Mouse (Mus musculus): ENCODE data around the gene Btbd11. TPM values are rescaled to one million over a fixed set of nuclear protein-coding genes. Genes with fewer than 3 reads are reported as not detected.

The Btbd11 gene
- polyA plus RNA-seq, 1 experiment: 0.85 TPM

DNA sequence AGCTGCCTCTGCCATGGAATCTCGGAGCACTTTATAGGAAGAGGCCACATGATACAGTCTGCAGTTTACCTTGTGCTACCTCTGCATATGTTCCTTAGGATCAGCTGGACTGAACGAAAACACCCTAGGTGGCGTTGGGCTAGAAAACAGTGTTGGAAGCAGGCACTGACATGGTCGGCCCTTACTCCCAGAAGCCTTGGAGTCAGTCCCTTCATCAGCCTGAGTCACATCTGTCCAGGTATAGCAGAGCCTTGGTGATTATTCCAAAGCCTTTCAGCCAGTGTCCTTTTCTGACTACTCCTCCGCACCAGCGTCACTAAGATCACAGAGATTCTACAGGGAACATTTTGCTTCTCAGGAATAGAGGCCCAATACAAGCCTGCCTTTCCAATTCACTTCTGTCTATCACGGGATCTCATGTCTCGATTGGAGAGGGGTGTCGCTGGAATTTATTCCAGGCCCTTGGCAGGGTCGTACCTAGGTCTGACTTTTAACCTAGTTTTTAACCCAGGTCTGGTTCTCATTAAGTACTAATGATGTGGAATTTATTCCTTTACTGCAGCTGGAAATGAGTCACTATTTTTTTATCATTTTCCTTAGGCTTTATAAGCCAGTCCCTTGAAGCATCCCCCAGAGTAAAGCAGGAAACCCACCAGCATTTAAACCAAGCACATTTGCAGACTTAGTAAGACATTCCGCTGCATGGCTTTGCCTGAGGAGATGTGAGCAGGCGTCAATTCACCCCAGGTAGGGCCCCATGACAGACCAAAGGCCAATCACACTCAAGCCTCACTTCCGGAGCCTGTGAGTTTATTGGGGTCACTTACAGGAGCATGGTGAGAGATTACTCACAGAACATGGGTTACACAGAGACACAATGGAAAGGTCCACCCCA is 192.2 kb downstream of the Btbd11 start:
- no peak overlapping the region for H3K4me3 ChIP-seq (replicated peaks; ENCODE audit: control insufficient read depth, low read depth, low read length)
- WGBS: 84% methylated on average over 13 of the region's 13 CpGs
- H3K27ac ChIP-seq (ENCODE audit: control insufficient read depth, insufficient read depth, low read depth, low read length, poor library complexity): no peak overlapping the region
- H3K4me1 ChIP-seq (ENCODE audit: control insufficient read depth, insufficient read depth, low read length): no peaks in the 10 kb centered on the region
- TF ChIP-seq CTCF (IDR thresholded peaks at IDR 0.05; ENCODE audit: control insufficient read depth, insufficient read depth, low read length) (no peak), POLR2A (IDR thresholded peaks at IDR 0.05; ENCODE audit: borderline replicate concordance, control insufficient read depth, low read depth, low read length) (no peak)

GRCm38 (mm10) chr10:85587758-85588157 is 201.1 kb downstream of the Btbd11 start:
- TF ChIP-seq POLR2A (IDR thresholded peaks at IDR 0.05; ENCODE audit: borderline replicate concordance, control insufficient read depth, low read depth, low read length) (no peak), CTCF (IDR thresholded peaks at IDR 0.05; ENCODE audit: control insufficient read depth, insufficient read depth, low read length) (no peak)
- H3K4me3 ChIP-seq (replicated peaks; ENCODE audit: control insufficient read depth, low read depth, low read length): no peak overlapping the region
- no peak overlapping the region for H3K27ac ChIP-seq (ENCODE audit: control insufficient read depth, insufficient read depth, low read depth, low read length, poor library complexity)
- H3K4me1 ChIP-seq (ENCODE audit: control insufficient read depth, insufficient read depth, low read length): no peaks in the 10 kb centered on the region
- 17% methylated on average over 3 of the region's 3 CpGs for WGBS

GRCm38 (mm10) chr10:85590043-85590442 is 203.4 kb downstream of the Btbd11 start:
- WGBS: 81% methylated on average over 2 of the region's 2 CpGs
- H3K4me3 ChIP-seq (replicated peaks; ENCODE audit: control insufficient read depth, low read depth, low read length): no peak overlapping the region
- TF ChIP-seq CTCF (IDR thresholded peaks at IDR 0.05; ENCODE audit: control insufficient read depth, insufficient read depth, low read length): no peak
- no peak for TF ChIP-seq POLR2A (IDR thresholded peaks at IDR 0.05; ENCODE audit: borderline replicate concordance, control insufficient read depth, low read depth, low read length)

GRCm38 (mm10) chr10:85591296-85591695 is 204.7 kb downstream of the Btbd11 start:
- Histone ChIP-seq H3K4me3 (replicated peaks; ENCODE audit: control insufficient read depth, low read depth, low read length) (no peak overlapping the region), H3K27ac (ENCODE audit: control insufficient read depth, insufficient read depth, low read depth, low read length, poor library complexity) (no peak overlapping the region), H3K4me1 (ENCODE audit: control insufficient read depth, insufficient read depth, low read length) (no peaks in the 10 kb centered on the region)
- no peak for TF ChIP-seq POLR2A (IDR thresholded peaks at IDR 0.05; ENCODE audit: borderline replicate concordance, control insufficient read depth, low read depth, low read length)
- no peak for TF ChIP-seq CTCF (IDR thresholded peaks at IDR 0.05; ENCODE audit: control insufficient read depth, insufficient read depth, low read length)
- WGBS: 77% methylated on average over 2 of the region's 2 CpGs

More at GRCm38 (mm10) chr10:85590043-85590442, 203.4 kb downstream of the Btbd11 start:
- Histone ChIP-seq H3K27ac (ENCODE audit: control insufficient read depth, insufficient read depth, low read depth, low read length, poor library complexity) (no peak overlapping the region), H3K4me1 (ENCODE audit: control insufficient read depth, insufficient read depth, low read length) (no peaks in the 10 kb centered on the region)

- H3K4me1 ChIP-seq (ENCODE audit: control insufficient read depth, insufficient read depth, low read length): no peaks in the 10 kb centered on the region
- 46% methylated on average over 6 of the region's 6 CpGs for WGBS
- H3K27ac ChIP-seq (ENCODE audit: control insufficient read depth, insufficient read depth, low read depth, low read length, poor library complexity): no peak overlapping the region
- TF ChIP-seq POLR2A (IDR thresholded peaks at IDR 0.05; ENCODE audit: borderline replicate concordance, control insufficient read depth, low read depth, low read length): no peak
- no peak for TF ChIP-seq CTCF (IDR thresholded peaks at IDR 0.05; ENCODE audit: control insufficient read depth, insufficient read depth, low read length)
- H3K4me3 ChIP-seq (replicated peaks; ENCODE audit: control insufficient read depth, low read depth, low read length): no peak overlapping the region
These were observed 205.4 kb downstream of the Btbd11 start for GRCm38 (mm10) chr10:85591986-85592385.

GRCm38 (mm10) chr10:85596301-85596700 is 209.7 kb downstream of the Btbd11 start:
- Histone ChIP-seq H3K4me3 (replicated peaks; ENCODE audit: control insufficient read depth, low read depth, low read length) (no peak overlapping the region), H3K27ac (ENCODE audit: control insufficient read depth, insufficient read depth, low read depth, low read length, poor library complexity) (no peak overlapping the region), H3K4me1 (ENCODE audit: control insufficient read depth, insufficient read depth, low read length) (no peaks in the 10 kb centered on the region)
- 85% methylated on average over 5 of the region's 5 CpGs for WGBS
- TF ChIP-seq CTCF (IDR thresholded peaks at IDR 0.05; ENCODE audit: control insufficient read depth, insufficient read depth, low read length) (no peak), POLR2A (IDR thresholded peaks at IDR 0.05; ENCODE audit: borderline replicate concordance, control insufficient read depth, low read depth, low read length) (no peak)

DNA sequence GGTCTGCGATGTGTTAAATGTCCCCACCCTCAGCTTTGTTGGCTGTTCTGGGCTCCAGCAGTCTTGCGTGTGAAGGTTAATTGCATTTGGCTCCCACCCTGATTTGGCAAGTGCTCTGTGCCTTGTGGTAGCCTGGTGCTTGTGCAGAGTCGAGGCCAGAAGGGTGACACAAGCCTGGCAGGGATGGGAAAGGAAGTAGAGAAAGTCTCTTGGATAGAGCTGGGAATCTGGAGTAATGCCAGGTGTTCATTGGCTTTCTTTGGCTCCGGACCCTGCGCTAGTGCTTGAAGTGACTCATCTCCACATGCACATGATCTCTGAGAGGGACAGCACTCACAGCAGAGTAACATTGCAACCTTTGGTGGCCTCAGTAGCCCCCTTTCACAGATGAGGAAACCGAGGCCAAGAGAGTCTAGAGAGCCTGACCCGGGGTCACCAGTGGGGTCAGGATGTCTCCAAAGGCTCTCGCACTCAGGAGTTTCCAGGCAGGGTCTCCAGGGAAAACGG is 211.5 kb downstream of the Btbd11 start:
- Histone ChIP-seq H3K4me3 (replicated peaks; ENCODE audit: control insufficient read depth, low read depth, low read length) (no peak overlapping the region), H3K4me1 (ENCODE audit: control insufficient read depth, insufficient read depth, low read length) (no peaks in the 10 kb centered on the region), H3K27ac (ENCODE audit: control insufficient read depth, insufficient read depth, low read depth, low read length, poor library complexity) (no peak overlapping the region)
- TF ChIP-seq POLR2A (IDR thresholded peaks at IDR 0.05; ENCODE audit: borderline replicate concordance, control insufficient read depth, low read depth, low read length): no peak
- TF ChIP-seq CTCF (IDR thresholded peaks at IDR 0.05; ENCODE audit: control insufficient read depth, insufficient read depth, low read length): no peak
- 54% methylated on average over 9 of the region's 9 CpGs for WGBS

GRCm38 (mm10) chr10:85598603-85599542 is 212.3 kb downstream of the Btbd11 start:
- H3K4me3 ChIP-seq (replicated peaks; ENCODE audit: control insufficient read depth, low read depth, low read length): no peak overlapping the region
- TF ChIP-seq POLR2A (IDR thresholded peaks at IDR 0.05; ENCODE audit: borderline replicate concordance, control insufficient read depth, low read depth, low read length): no peak
- TF ChIP-seq CTCF (IDR thresholded peaks at IDR 0.05; ENCODE audit: control insufficient read depth, insufficient read depth, low read length): no peak
- 2% methylated on average over 41 of the region's 41 CpGs for WGBS
- H3K27ac ChIP-seq (ENCODE audit: control insufficient read depth, insufficient read depth, low read depth, low read length, poor library complexity): no peak overlapping the region
- H3K4me1 ChIP-seq (ENCODE audit: control insufficient read depth, insufficient read depth, low read length): no peaks in the 10 kb centered on the region

All from bone marrow, adult 2 months (tissue).